Mouse (Mus musculus): ENCODE measurements around the gene Gsg1l.

- no peak for TF ChIP-seq POLR2A (IDR thresholded peaks at IDR 0.05; ENCODE audit: borderline replicate concordance, low read depth, low read length)
- TF ChIP-seq CTCF (IDR thresholded peaks at IDR 0.05; ENCODE audit: low read depth, low read length): no peak
These were observed 92.2 kb downstream of the Gsg1l start for GRCm38 (mm10) chr7:125989969-125990368.

Measured in bone marrow macrophage, adult 2 months (primary cell).